Mouse (Mus musculus) stomach, postnatal 0 days (tissue): Measurements from ENCODE around the gene Btnl6.

ENCODE experiments used
- CTCF ChIP-seq: IDR thresholded peaks from 2 replicates; pipeline ENCODE4 v1.5.1; 2016; ENCODE audit warnings: antibody characterized with exemption, low read depth, mild to moderate bottlenecking, moderate library complexity
- EP300 ChIP-seq: optimal IDR thresholded peaks from 2 replicates; pipeline ENCODE3; 2016; ENCODE audit warnings: antibody characterized with exemption

- TF ChIP-seq CTCF, result no peak
- TF ChIP-seq EP300, result no peak
These were observed 32.0 kb upstream of the Btnl6 start for GRCm38 (mm10) chr17:34549156-34549555.
